Mouse (Mus musculus): ENCODE measurements around the gene Anks6. TPM values are rescaled to one million over a fixed set of nuclear protein-coding genes. Genes with fewer than 3 reads are reported as not detected.

Anks6 gene
- polyA plus RNA-seq (2016; fragmentation: Nextera tagmentation; extraction: Ambion mirVana) = 6.6 and 7.5 TPM in 2 replicates

DNA sequence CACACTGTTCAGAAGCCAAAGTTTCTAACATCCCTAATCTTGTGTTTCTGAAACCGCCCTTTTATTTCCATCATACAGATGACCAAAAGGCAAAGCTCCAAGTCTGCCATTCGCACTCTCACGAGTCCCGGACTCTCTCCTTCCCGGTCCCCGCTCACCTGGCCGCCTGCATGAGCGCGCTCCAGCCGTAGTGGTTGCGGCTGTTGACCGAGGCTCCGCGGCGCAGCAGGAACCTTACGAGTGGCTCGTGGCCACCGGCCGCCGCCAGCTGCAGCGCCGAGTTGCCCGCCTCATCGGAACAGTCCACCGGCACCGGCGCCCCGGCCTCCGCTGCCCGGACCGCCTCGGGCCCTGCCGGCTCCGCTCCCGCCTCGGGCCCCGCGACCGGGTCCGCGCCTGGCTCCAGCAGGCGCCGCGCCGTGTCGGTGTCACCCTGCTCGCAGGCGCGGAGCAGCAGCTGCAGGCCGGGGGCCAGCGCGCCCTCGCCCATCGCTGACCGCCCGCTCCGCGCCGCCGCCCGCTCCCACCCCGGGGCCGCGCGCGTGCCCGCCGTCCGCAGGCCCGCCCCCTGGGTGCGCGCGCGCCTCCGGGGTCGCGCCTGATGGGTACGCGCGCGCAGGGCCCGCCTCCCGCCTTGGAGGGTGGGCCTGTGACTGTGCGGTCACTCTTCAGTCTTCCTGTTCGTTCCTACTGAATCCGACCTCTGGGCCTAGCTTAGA lies at the start of gene Anks6:
TSS of gene Anks6 (minus strand) at position 637 of the 719 bp plus-strand sequence.
- peak within 1 kb of the TSS; percentile 74 for H3K4me3 ChIP-seq
- H3K9me3 ChIP-seq (replicated peaks) = no peaks in the 10 kb centered on the region
- H3K4me1 ChIP-seq = peaks cover 14% of the 10 kb centered on the region
- H3K9ac ChIP-seq = peak within 1 kb of the TSS; percentile 79
- H3K36me3 ChIP-seq = no peaks in the 10 kb centered on the region
- peak within 1 kb of the TSS; percentile 70 for H3K4me2 ChIP-seq (replicated peaks)
- H3K27ac ChIP-seq = peak within 1 kb of the TSS; percentile 77; the same call in 1 of the 2 replicates
- peak; percentile 91 for ATAC-seq (ENCODE audit: low FRiP score)
- H3K27me3 ChIP-seq = no peaks in the 10 kb centered on the region; the same call in 1 of the 2 replicates
- under 1% methylated on average over 59 of the region's 86 CpGs for WGBS

DNA sequence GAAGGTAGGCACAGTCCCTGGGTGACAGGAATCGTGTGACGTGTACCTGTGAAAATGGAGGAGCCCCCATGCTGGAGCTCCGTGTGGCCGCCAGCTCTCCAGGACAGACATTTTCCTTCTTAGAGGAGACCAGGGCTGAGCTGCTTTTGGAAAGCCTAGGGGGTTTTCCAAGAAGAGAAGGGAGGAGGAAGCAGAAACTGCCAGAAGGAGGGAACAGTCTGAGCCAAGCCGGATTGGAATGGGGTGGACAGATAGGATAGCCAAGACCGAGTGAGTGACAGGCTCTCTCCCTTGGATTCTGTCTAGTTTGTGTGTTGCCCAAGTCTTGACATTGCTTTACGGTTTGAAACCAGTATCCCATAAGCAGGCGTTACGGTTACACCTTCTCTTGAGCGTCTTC lies 46.3 kb upstream of the Anks6 start:
- no peak overlapping the region for H3K9ac ChIP-seq

DNA sequence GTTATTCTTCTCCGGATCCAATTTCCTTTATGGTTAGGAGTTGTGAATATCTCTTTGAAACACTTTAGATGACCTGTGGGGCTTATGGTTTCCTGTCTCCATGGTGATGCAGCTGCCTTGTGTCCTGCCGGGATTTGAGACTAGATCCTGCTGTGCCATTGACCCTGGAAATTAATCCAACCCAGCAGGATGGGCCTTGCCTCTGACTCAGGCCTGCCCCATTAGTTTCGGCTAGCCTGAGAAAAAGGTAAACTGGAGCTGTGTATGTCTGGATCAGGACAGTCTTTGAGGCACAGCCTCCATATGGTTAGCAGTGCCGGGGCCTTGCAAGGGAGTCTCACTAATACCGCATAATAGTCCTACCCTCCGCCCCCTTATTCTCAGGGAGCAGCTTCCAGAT lies 36.4 kb upstream of the Anks6 start:
- peaks cover 21% of the 10 kb centered on the region for H3K4me1 ChIP-seq
- no peak overlapping the region for H3K4me2 ChIP-seq (replicated peaks)
- H3K27me3 ChIP-seq = peaks cover 54% of the 10 kb centered on the region
- WGBS = 16% methylated on average over 6 of the region's 6 CpGs
- H3K27ac ChIP-seq = no peak overlapping the region
- H3K9ac ChIP-seq = no peak overlapping the region
- H3K36me3 ChIP-seq = no peaks in the 10 kb centered on the region
- no peak for ATAC-seq (ENCODE audit: low FRiP score)
- no peak overlapping the region for H3K4me3 ChIP-seq
- H3K9me3 ChIP-seq (replicated peaks) = no peaks in the 10 kb centered on the region

More for the DNA sequence above, 46.3 kb upstream of the Anks6 start:
- no peak for ATAC-seq (ENCODE audit: low FRiP score)
- no peak overlapping the region for H3K4me2 ChIP-seq (replicated peaks)
- no peaks in the 10 kb centered on the region for H3K36me3 ChIP-seq
- H3K27me3 ChIP-seq = no peaks in the 10 kb centered on the region
- 94% methylated on average over 10 of the region's 10 CpGs for WGBS
- no peaks in the 10 kb centered on the region for H3K4me1 ChIP-seq
- H3K27ac ChIP-seq = no peak overlapping the region
- no peak overlapping the region for H3K4me3 ChIP-seq
- H3K9me3 ChIP-seq (replicated peaks) = no peaks in the 10 kb centered on the region

DNA sequence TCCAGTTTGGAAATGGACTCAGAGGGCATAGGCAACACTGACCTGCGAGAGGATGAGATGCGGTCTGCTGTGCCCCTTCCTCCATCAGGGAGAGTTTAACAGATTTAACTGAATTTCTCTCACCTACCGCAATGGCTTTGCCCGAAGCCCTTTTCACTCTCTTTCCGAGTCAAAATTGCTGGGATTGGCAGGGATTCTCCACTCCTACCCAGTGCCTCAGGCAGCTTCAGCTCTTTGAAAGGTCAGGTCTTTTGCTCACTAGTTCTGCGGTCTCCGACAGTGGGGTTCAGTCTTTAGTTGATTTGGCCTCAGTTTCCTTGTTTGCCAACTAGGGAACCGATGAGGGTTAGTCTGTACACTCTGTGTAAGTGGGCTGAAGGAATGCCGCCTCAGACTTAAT lies 35.9 kb upstream of the Anks6 start:
- ATAC-seq (ENCODE audit: low FRiP score) = no peak
- Histone ChIP-seq H3K27ac (no peak overlapping the region), H3K9ac (no peak overlapping the region), H3K4me2 (replicated peaks) (peak overlapping the region; percentile 100; the same call in 1 of the 2 replicates), H3K4me1 (peaks cover 21% of the 10 kb centered on the region), H3K36me3 (no peaks in the 10 kb centered on the region), H3K4me3 (no peak overlapping the region), H3K9me3 (replicated peaks) (no peaks in the 10 kb centered on the region), H3K27me3 (peaks cover 57% of the 10 kb centered on the region)
- WGBS = 23% methylated on average over 9 of the region's 9 CpGs

DNA sequence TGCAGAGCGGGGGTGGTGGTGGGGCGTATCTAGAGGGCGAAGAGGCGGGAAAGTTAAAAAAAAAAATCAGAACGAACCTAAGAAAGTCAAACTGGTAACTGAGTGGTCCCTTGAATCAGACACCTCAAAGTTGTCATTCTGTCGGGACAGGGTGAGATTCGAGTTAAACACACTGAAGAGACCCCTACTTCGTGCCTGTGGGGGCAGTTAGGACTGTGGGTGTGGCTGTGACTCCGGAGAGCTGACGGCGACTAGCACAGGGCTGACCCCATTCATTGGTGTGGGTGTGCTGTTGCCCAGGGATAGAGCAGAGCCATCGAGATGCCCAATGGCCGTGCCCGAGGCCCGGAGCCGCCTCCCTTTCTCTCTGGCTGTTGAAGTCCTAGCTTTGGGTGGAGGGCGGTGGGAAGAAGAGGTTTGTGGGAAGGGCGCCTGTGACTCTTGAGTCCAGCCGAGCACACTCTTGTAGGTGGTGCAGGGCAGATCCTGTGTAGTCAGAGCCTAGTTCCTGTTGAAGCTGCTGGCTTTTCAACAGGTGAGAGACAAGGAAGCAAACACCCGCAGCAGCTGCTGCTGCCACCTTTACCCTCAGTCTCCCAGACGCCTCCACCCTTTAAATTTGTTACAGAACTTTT lies 35.3 kb upstream of the Anks6 start:
- peaks cover 21% of the 10 kb centered on the region for H3K4me1 ChIP-seq
- H3K9ac ChIP-seq = peak overlapping the region; percentile 76
- no peak overlapping the region for H3K27ac ChIP-seq
- H3K4me2 ChIP-seq (replicated peaks) = peak overlapping the region; percentile 100
- H3K27me3 ChIP-seq = peaks cover 54% of the 10 kb centered on the region
- under 1% methylated on average over 21 of the region's 21 CpGs for WGBS
- H3K4me3 ChIP-seq = peak overlapping the region; percentile 73
- peak; percentile 72; the same call in 1 of the 2 replicates for ATAC-seq (ENCODE audit: low FRiP score)
- H3K9me3 ChIP-seq (replicated peaks) = no peaks in the 10 kb centered on the region
- H3K36me3 ChIP-seq = no peaks in the 10 kb centered on the region

DNA sequence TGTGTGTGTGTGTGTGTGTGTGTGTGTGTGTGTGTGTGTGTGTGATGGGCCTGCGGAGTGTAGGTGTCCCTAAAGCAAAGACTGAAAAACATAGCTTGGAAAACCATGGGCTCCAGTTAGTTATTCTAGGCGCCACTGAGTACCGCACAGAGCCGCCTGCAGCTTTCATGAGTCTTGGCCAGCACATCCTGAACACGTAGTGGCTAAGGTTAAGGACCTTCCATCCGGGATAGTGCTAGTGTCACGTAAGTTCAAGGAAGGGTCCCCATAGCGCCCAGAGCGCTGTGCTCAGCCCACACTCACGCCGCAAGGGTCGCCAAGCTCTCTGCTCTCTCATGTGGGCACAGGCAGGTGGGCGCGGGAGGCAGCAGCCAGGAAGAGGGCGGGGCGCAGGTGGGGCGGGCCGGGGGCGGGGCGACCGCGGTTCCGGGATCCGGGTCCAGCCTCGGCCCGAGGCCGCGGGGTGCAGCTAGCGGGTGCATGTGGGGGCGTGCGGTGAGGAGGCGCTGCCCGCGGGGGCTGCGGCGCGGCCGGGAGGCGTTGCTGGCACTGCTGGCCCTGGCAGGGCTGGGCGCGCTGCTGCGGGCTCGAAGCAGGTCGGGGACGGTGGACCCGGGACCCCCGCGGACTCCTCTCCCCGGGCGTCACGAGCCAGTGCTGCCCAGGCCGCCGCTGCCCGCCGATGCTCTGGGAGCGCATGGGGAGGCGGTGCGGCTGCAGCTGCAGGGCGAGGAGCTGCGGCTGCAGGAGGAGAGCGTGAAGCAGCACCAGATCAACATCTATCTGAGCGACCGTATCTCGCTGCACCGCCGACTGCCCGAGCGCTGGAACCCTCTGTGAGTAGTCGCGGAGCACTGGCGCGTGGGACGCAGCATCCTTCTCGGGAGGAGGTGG lies 34.5 kb upstream of the Anks6 start, which contains the start of gene Galnt12:
TSS of gene Galnt12 (plus strand) at position 417 of the 894 bp plus-strand sequence.
- no peak within 1 kb of the TSS for H3K27ac ChIP-seq
- 1% methylated on average over 72 of the region's 74 CpGs for WGBS
- H3K4me2 ChIP-seq (replicated peaks) = peak within 1 kb of the TSS; percentile 100
- H3K4me1 ChIP-seq = peaks cover 21% of the 10 kb centered on the region
- peak; percentile 76 for ATAC-seq (ENCODE audit: low FRiP score)
- H3K27me3 ChIP-seq = peaks cover 54% of the 10 kb centered on the region
- peak within 1 kb of the TSS; percentile 73 for H3K4me3 ChIP-seq
- no peaks in the 10 kb centered on the region for H3K9me3 ChIP-seq (replicated peaks)
- H3K36me3 ChIP-seq = no peaks in the 10 kb centered on the region
- H3K9ac ChIP-seq = peak within 1 kb of the TSS; percentile 76

DNA sequence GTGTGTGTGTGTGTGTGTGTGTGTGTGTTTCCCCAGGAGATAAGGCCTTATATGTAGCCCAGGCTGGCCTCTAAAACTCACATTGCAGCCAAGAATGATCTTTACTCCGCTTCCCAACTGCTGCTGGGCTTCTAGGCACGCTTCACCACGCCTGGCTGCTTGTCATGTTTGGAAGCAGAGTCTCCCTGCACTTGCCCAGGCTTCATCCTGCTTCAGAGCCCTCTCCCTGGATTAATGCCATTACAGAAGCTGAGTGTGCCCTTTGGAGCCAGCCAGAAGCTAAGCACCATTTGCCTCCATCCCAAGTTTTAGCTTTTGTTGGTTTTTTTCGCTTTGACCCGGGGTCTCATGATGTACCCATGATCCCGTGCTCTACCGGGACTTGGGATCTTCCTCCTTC lies 31.4 kb upstream of the Anks6 start:
- H3K27me3 ChIP-seq = peaks cover 40% of the 10 kb centered on the region
- no peaks in the 10 kb centered on the region for H3K36me3 ChIP-seq
- no peak overlapping the region for H3K4me2 ChIP-seq (replicated peaks)
- no peak overlapping the region for H3K9ac ChIP-seq
- no peaks in the 10 kb centered on the region for H3K9me3 ChIP-seq (replicated peaks)
- H3K4me1 ChIP-seq = peaks cover 18% of the 10 kb centered on the region
- no peak overlapping the region for H3K27ac ChIP-seq
- no peak overlapping the region for H3K4me3 ChIP-seq
- 84% methylated on average over 7 of the region's 7 CpGs for WGBS
- ATAC-seq (ENCODE audit: low FRiP score) = no peak

DNA sequence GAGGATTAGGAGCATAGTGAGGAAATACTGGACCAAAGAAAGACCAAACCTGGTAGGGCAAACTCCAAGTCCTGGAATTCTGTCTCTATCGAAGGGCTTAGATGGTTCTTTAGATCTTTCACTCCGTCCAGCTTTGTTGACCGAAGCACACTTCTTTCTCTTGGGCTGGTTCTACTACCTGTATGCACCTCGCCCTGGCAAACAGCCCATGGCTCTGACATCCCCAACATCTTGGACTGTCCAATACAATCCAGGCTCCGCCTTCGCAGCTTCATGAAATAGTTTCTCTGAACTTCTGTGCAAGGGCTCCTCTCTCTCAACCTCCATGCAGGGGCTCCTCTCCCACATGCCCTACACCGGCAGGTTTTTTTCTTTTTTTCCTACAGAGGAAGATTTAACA lies 26.6 kb upstream of the Anks6 start:
- no peak for ATAC-seq (ENCODE audit: low FRiP score)
- WGBS = 93% methylated on average over 7 of the region's 7 CpGs
- Histone ChIP-seq H3K9me3 (replicated peaks) (no peaks in the 10 kb centered on the region), H3K4me2 (replicated peaks) (no peak overlapping the region), H3K27ac (no peak overlapping the region), H3K27me3 (peaks cover 5% of the 10 kb centered on the region), H3K9ac (no peak overlapping the region), H3K4me1 (no peaks in the 10 kb centered on the region), H3K4me3 (no peak overlapping the region), H3K36me3 (no peaks in the 10 kb centered on the region)

DNA sequence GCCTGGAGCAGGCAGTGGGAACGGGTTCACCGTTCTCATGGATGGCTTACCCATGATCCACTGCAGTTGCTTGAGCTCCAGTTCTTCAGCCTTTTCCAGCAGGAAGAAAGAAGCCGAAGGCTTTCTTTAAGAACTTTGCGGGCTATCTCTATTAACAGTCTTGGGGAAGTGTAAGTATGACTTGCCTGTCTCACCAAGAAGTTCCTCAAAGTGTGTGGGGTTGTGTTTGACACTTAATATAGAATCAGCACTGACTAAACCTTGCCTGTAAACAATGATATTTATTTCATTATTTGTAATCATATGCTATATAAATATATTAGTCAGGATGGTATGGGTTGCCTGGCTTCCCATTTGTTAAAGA lies 23.4 kb upstream of the Anks6 start:
- no peak overlapping the region for H3K4me3 ChIP-seq
- H3K9me3 ChIP-seq (replicated peaks) = no peaks in the 10 kb centered on the region
- H3K4me1 ChIP-seq = no peaks in the 10 kb centered on the region
- no peak overlapping the region for H3K27ac ChIP-seq
- no peak overlapping the region for H3K9ac ChIP-seq
- H3K4me2 ChIP-seq (replicated peaks) = no peak overlapping the region
- no peaks in the 10 kb centered on the region for H3K27me3 ChIP-seq
- no peaks in the 10 kb centered on the region for H3K36me3 ChIP-seq
- ATAC-seq (ENCODE audit: low FRiP score) = no peak
- 91% methylated on average over 4 of the region's 4 CpGs for WGBS

DNA sequence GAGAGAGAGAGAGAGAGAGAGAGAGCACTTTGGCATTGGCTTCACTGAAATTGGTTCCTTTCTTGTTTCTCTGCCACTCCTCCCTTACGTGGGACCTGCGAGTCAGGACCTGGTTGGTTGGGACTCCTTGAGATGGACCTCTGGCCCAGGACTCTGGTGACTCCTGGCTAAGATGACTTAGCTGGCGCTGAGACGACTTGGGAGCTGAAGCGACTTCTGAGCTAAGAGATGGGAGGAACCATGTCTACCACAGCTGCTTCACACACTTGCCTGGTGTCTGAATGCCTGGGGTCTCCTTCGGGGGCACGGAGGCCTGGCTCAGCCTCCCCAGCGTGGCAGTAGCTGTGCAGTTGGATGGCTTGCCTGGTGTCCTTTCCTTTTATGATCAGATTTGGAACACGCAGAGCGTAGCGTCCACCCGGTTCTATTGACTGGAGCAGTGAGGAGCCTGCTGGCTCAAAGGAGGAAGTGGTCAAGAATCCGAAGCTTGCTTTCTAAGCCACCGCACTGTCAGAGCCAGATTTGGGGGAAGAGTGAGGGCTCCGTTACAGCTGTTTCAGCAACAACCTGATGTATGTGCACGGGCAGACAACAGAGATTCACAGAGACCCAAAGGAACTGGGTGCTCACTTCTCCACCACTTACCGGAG lies 22.9 kb upstream of the Anks6 start:
- H3K9ac ChIP-seq = no peak overlapping the region
- ATAC-seq (ENCODE audit: low FRiP score) = no peak
- H3K4me3 ChIP-seq = no peak overlapping the region
- no peaks in the 10 kb centered on the region for H3K27me3 ChIP-seq
- no peaks in the 10 kb centered on the region for H3K36me3 ChIP-seq
- H3K27ac ChIP-seq = no peak overlapping the region
- H3K4me1 ChIP-seq = no peaks in the 10 kb centered on the region
- H3K4me2 ChIP-seq (replicated peaks) = no peak overlapping the region
- H3K9me3 ChIP-seq (replicated peaks) = no peaks in the 10 kb centered on the region
- 91% methylated on average over 17 of the region's 17 CpGs for WGBS

DNA sequence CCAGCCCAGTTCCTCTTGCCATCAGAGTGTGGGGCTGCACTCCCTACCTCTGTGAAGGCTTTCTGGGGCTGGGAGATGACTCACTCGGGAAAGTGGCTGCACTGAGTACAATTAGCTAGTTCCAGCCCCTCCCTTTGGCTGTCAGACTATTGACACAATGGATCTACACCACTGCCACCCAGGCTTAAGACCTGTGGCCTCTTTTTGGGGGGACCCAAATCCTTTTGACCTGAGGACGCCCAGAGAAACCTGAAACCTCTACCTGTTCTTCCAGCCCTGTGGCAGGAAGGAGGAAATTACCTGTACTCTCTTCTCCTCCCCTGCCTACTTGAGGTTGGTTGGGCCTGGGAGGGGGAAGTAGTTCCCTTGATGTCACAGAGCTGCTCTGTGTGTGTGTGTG lies 17.8 kb upstream of the Anks6 start:
- no peak overlapping the region for H3K4me2 ChIP-seq (replicated peaks)
- no peaks in the 10 kb centered on the region for H3K9me3 ChIP-seq (replicated peaks)
- ATAC-seq (ENCODE audit: low FRiP score) = no peak
- no peak overlapping the region for H3K4me3 ChIP-seq
- WGBS = 44% methylated on average over 2 of the region's 2 CpGs
- H3K9ac ChIP-seq = no peak overlapping the region
- no peaks in the 10 kb centered on the region for H3K4me1 ChIP-seq
- H3K36me3 ChIP-seq = no peaks in the 10 kb centered on the region
- no peak overlapping the region for H3K27ac ChIP-seq
- no peaks in the 10 kb centered on the region for H3K27me3 ChIP-seq

DNA sequence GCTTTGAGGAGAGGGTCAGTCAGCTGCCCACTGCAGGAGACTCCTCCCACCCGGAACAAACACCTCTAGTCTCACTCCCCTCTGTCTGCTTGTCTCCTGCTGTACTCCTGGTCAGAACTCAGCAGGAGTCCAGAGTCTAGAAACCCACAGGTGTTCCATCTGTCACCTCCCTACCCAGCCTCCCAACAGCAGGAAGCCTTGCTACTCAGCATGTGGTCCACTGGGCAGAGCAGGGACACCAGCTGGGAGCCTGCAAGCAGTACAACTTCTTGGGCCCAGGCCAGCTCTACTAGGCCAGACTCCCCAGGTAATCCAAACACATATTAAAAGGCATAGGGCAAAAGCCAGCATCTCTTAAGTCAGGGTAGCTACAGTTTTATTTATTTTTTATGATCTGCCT lies 3.7 kb upstream of the Anks6 start:
- WGBS = 7% methylated on average over 1 of the region's 1 CpGs
- Histone ChIP-seq H3K4me3 (no peak overlapping the region), H3K4me2 (replicated peaks) (no peak overlapping the region), H3K27me3 (no peaks in the 10 kb centered on the region; the same call in 1 of the 2 replicates), H3K9ac (no peak overlapping the region), H3K4me1 (peaks cover 12% of the 10 kb centered on the region), H3K27ac (no peak overlapping the region), H3K36me3 (no peaks in the 10 kb centered on the region), H3K9me3 (replicated peaks) (no peaks in the 10 kb centered on the region)
- ATAC-seq (ENCODE audit: low FRiP score) = no peak

All from hindbrain, embryonic 12.5 days (tissue).